Mouse (Mus musculus) testis, postnatal 10 days (tissue): ENCODE measurements around the gene Tenm4.
A peak's percentile ranks its signal among the peaks of the same experiment; 100 is the strongest.

Experiments
- DNase-seq: peaks from one replicate; pipeline ENCODE4 v3.0.0; 2021; ENCODE audit warnings: low spot score

Tenm4 gene

GRCm38 (mm10) chr7:96408161-96408889, 237.3 kb downstream of the Tenm4 start:
- no peak for DNase-seq

DNA sequence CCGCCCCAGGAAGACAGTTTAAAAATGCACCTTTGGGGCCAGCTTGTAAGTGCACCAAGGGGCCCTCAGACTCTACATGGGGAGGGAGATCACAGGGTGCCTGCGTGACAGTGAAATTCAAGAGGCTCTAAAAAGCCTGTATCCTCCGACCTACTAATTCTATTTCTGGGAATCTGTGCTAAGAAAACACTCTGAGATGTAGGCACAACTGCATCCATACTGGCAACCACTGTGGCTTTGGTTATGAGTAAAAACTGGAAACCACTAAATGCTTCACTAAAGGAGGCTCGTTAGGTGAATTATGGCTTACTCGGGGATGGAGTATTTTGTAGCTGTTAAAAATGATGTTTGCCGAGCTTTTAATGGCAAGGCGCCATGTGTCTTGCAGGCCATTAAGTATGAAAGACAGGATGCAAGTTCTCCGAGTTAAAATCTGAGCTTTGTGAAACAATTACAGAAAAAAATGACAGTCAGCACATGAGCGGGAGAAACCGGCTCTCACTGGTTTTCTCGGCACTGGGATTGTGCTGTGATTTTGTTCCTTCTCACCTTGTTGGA, 238.4 kb downstream of the Tenm4 start:
- no peak for DNase-seq

DNA sequence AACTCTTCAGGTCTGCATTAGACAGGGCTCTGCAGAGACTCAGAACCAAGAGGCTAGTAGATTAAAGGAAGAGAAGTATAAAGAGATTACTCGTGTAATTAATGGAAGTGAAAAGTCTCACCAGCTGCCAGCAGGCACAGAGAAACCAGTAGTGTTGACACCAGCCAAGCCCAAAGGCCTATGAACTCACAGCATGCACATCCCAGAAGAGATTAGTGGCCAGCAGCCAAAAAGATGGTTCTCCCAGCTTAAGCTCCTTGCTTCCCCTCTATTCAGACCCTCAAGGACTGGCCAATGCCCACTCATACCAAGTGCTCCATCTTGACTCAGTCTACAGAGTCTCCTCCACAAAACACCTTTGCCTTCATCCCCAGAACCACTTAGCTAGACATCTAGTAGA, 242.8 kb downstream of the Tenm4 start:
- DNase-seq: no peak

- no peak for DNase-seq
Observed at GRCm38 (mm10) chr7:96414290-96415055, 243.4 kb downstream of the Tenm4 start.

DNA sequence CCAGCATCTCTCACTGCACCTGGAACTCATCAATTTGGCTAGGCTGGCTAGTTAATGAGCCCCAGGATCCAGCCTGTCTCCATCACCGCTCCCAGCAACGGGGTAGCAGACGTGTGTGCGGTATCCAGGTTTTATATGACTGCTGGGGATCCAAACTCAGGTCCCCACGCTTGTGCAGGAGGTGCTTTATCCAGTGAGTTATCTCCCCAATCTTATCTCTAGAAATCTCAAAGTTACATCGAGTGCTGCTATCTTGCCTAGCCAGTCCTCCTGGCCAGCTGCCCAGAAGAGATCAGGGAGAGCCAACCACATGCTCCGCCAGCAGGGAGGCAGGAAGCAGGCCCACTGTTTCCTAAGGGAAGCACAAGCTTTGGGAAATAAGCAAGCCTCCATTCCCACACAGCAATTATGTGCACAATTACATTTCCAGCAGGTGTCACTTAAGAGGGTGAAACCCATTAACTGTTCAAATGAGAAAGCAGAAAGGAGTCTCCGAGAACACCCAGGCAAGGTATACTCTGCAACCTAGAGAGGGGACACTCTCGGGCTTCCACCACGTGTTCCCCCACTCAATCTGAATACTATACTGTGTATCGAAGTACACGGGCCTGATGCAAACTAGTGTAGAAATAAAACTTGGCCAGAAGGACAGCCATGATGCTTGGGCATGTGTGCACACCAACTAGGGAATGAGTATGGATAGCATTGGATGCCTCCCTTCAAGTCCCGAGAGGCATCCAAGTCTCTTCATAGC, 246.4 kb downstream of the Tenm4 start:
- peak; percentile 57 for DNase-seq

GRCm38 (mm10) chr7:96418146-96418545, 247.1 kb downstream of the Tenm4 start:
- DNase-seq: no peak

DNA sequence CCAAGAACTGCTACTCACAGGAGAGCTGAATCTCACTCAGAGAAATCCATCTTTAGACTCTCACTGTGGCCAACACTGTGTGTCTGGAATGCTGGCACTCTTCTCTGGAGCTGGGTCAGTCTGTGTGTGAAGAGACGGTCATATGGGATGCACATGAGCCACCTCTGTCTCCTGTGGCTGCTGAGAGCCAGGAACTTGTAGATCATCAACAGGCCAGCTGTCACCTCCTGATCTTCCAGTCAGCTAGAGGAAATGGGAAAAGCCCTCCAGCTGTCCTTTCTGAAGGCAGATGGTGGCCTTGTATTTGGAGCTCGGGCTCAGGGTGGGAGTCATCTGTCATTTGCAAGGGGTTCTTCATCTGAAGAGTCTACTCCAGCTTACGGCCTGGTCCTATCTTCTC, 249.0 kb downstream of the Tenm4 start:
- no peak for DNase-seq

DNA sequence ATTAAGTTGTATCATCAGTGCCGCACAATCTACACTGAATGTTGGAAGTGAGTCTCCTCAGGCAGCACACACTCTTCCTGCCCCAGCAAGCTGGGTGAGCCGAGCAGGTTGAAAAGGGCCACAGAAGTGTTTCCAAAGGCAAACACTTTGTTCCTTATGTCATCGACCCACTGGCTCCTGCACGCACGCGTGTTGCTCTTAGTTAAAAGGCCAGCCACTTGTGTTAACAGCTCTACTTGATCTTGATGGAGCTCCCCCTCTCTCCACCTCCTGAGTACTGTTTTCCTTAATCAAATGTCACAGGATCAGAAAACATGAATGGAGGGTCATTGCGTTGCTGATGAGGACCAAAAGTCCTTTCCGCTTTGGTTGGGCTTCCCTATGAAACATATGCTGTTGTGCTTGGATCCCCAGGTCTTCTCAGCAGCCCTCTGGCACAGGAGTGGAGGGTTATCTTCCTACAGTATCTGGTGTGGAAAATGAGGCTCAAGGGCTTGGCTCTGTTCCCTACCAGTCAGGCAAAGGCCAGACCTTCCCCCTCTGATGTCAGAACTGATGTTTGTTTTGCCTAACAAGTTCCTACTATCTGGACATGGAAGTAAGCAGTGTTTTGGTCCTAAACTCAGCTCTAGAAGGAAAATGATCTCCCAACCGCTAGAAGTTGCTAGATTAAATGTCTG, 250.0 kb downstream of the Tenm4 start:
- DNase-seq: no peak

GRCm38 (mm10) chr7:96426954-96427353, 255.9 kb downstream of the Tenm4 start:
- DNase-seq: no peak

GRCm38 (mm10) chr7:96433307-96433706, 262.3 kb downstream of the Tenm4 start:
- no peak for DNase-seq

GRCm38 (mm10) chr7:96438392-96438791, 267.3 kb downstream of the Tenm4 start:
- no peak for DNase-seq

GRCm38 (mm10) chr7:96440161-96440707, 269.2 kb downstream of the Tenm4 start:
- no peak for DNase-seq

DNA sequence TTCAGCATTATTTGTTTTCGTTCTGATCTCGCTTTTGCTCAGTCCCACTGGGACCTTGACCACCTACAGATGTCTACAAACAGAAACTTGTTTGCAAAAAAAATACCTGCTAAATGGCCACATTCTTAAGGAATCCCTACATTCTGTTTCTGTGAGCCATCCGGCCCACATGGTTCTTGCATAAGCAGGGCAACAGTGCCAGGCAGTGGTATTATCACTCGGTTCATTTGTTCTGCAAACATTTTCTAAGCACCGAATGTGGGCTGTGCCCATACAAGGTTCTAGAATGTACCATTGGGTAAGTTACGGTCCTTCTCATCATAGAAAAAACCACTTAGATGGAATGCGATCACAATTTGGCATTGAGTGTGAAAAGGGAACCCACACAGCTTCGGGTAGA, 274.7 kb downstream of the Tenm4 start:
- no peak for DNase-seq

- DNase-seq: no peak
Observed at GRCm38 (mm10) chr7:96447806-96448397, 276.9 kb downstream of the Tenm4 start.

DNA sequence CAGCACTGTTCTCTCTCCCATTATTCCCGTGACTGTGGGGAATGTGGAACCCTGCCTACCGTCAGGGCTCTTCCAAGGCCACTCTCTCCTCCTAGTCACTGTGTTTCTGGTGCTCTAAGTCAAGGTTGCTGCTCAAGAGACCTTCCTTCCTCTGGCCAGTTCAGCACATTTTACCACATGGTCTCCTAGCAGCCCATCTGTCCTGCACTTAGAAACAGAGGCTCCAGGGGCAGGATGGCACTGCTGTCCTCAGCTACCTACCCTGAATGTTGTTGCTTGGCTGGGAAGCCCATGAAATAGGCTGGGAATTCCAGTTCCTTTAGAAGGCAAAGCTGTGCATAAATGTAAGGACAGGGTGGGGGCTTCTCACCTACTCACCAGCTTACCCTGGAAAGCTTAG, 284.9 kb downstream of the Tenm4 start:
- DNase-seq: no peak

DNA sequence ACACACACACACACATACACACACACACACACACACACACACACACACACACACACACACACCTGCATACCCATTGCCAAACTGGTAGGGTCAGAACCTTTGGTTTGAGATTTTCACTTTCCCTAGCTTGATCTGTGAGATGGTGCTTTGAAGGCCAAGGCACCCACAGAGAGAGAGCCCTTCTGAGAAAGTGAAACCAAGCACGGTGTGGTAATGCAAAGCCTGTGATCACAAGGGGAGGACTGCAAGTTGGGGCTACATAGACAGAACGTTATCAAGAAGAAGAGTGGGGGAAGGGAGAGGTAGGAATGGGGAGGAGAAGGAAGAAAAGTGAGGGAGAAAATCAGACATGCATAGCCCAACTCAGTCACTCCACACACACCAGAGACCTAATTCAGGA, 285.6 kb downstream of the Tenm4 start:
- DNase-seq: no peak

- DNase-seq: no peak
Observed at GRCm38 (mm10) chr7:96457891-96458290, 286.8 kb downstream of the Tenm4 start.

GRCm38 (mm10) chr7:96458992-96459391, 287.9 kb downstream of the Tenm4 start:
- DNase-seq: no peak

GRCm38 (mm10) chr7:96466761-96467160, 295.7 kb downstream of the Tenm4 start:
- no peak for DNase-seq

DNA sequence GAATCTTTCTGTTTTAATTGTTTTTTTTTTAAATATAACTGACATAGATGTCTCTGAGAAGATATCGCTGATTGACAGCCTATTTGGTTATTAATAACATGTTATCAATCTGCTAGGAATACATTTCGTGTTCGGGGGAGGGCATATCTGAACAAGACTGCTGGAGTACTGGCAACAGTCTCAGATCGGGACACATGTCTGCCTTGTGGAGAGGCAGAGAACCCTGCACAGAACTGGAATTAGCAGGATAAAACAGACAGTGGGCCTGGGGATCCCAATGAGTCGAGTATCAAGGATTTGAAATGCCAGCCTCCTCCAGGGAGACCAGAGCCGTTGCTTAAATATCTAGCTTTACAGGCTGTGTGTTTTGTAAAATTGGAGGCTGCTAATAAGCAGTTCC, 299.8 kb downstream of the Tenm4 start:
- no peak for DNase-seq

DNA sequence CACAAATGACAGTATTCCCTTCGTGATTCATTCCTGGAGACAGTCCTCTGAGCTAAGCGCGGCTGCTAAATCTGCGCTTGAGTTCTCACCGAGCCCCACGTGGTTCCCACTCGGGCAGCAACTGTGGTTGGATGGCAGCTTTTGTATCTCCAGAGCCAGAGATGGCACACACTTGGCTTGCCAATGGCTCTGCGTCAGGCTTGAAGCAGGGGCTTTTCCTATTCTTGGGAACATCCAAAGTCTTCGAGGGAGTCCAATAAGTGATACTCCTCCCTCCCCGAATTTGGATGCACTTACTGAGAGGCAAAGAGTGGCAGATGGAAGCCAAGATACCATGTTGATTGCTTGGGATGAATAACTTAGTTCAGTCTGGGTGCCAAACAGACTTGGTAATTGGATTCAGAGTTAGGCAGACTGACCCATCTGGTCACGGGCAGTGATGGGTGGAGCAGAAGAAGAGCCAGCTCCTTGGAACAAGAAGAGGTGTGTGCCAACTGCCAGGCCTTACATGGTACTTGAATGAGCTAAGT, 303.6 kb downstream of the Tenm4 start:
- DNase-seq: no peak
